Mouse (Mus musculus): ENCODE data around the gene Grm3.

DNA sequence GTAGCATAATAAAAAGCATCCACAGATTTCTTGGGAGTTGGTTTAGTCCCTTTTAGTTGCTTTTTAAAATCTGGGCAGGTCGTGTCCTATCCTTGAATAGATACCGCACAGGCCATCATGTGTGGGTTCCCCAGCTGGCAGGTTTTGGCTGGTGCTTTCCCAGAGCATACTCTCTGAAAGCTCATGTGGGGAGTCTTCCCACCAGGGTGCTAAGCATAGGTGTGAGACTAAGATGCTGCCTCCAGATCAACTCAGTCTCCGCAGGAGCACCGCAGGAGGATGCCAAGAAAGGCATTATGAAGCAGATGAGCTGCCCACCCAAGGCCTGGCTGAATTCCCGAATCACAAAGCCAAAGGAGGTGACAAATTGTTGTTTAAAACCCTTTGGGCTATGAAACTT, 229.5 kb downstream of the Grm3 start:
- TF ChIP-seq POLR2A (IDR thresholded peaks at IDR 0.05; ENCODE audit: low read depth, low read length) (no peak), CTCF (conservative IDR thresholded peaks at IDR 0.05; ENCODE audit: insufficient read depth, insufficient read length, low read depth, low read length) (no peak)

All from kidney, adult 2 months (tissue).